Mouse (Mus musculus) ovary, postnatal 14 days (tissue): ENCODE data around the gene Specc1.
"Not testable (repeated sequence)": the region's sequence is repeated elsewhere in the genome, so short reads cannot be mapped to it uniquely, and the experiment has no call there.

Experiments
- DNase-seq: peaks from one replicate; pipeline ENCODE4 v3.0.0; 2022; ENCODE audit warnings: low spot score

The Specc1 gene

GRCm38 (mm10) chr11:61956572-61957295 lies at the start of gene Specc1:
Gene Specc1 (plus strand): TSS chr11:61956763.
- DNase-seq = peak; percentile 95

- no peak for DNase-seq
These were observed 48.2 kb upstream of the Specc1 start for GRCm38 (mm10) chr11:61908315-61908714.

GRCm38 (mm10) chr11:61919702-61920101 lies 36.9 kb upstream of the Specc1 start:
- no peak for DNase-seq

- no peak for DNase-seq
These were observed 33.3 kb upstream of the Specc1 start for GRCm38 (mm10) chr11:61923309-61923708.

DNA sequence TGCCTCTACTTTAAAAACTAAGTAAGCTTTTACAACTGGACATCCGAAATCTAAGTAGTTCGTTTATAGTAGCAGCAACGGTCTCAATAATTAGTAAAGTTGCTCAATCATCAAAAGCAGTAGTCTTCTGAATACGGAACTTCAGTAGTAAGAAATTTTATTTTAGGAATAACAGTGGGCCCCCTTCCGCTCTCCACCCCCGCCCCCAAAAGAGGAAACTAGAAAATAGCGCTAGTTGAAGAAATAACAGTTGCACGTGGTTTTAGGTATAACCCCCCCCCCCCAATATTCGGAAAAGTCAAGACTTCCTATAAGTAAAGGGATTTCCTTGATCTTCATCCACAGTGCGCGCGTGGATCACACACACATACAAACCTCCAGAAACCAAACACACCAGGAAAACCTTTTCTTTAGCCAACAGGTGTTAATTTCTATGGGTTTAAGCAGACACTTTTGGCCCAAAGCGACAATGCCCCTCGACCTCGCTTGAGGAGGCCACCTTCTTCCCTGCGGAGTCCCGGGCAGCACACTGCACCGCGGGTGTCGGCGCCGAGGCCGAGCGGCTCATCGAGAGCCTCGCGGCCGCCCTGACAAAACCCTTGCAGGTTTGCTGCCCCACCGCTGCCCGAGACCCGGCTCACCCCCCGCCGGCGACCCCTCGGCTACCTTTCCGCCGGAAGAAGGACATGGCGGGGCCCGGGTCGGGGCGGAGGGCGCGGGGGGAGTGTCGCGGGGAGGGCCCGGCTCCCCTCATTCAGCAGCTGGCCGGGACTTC lies 27.1 kb upstream of the Specc1 start:
- DNase-seq = no peak

DNA sequence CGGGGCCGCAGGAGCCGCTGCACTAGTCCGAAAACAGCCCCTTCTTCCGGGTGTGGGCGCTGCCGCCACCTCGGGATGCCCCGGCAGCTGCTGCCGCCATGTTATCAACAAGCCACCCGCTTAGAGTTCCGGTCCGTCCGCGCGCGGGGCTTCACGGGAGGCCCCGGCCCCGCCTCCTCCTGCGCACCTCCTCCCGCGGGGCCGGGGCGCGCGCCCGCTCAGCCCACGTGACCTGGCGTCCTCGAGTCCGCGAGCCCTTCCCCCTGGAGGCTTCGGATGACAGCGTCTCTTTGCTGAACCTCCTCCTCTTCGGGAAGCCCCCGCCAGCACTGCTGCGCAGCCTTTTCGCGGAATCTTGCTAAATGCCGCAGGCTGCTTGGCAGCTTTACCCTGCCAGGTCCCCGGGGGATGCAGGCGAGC lies 26.5 kb upstream of the Specc1 start, which contains the start of gene Akap10:
Gene Akap10 (minus strand): TSS at position 155 of the 420 bp plus-strand sequence.
- DNase-seq = peak; percentile 85

- DNase-seq = no peak
These were observed 25.6 kb upstream of the Specc1 start for GRCm38 (mm10) chr11:61930640-61931586.

DNA sequence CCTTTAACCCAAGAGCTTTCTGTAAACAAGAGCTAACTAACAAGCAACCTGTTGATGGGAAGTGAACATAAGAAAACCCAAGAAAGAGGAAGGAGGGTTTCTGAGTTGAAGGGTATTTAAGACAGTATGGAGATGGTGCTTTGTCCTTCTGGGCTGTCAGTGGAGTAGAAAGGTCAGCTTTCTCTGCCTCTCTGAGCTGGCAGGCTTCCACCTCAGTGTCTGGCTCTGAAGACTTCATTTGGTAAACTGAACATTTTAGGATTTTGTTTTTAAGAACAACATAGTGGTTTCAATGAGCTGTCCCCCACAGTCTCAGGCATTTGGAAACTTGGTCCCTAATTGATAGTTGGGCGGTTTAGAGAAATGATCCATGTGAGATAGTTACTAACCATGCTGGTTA lies 18.8 kb upstream of the Specc1 start:
- DNase-seq = no peak

DNA sequence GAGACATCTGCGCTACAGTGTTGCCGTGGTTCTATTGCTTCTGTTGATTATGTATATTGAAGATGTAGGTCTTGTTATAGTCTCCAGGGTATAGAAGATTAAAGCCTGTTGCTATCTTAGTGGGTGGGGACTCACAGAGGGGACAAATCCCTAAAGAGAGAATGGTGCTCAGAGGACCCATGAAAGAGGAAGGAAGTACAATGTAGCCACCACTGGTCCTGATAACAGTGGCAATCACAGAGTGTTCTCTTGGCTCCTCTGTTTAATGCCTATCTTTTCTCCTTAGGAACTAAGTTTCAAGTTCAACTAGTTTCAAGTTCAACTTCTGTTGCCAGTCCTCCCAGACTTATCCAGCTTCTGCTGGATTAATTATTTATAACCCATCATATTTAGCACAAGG lies 13.7 kb upstream of the Specc1 start:
- DNase-seq = no peak

- DNase-seq = no peak
These were observed 12.1 kb upstream of the Specc1 start for GRCm38 (mm10) chr11:61944417-61944816.

DNA sequence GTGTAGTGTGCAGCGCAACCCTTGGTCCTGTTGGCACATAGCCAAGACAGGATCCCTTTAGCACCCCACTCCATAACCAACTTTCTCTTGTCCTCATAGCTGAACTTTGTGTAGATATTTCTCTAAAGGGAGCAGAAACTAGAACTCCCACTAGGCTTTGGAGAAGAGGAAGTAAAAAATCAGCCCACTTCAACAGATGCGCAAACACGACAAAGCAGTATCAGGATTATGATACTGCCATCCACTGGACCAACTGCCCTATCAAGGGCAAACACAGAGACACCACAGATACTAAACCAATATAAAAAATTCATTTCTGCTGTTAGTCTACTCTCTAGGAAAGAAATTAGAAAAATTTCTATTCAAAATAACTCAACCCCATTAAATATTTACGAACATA lies 10.0 kb upstream of the Specc1 start:
- DNase-seq = no peak

GRCm38 (mm10) chr11:61949315-61949714 lies 7.2 kb upstream of the Specc1 start:
- DNase-seq = peak; percentile 45

DNA sequence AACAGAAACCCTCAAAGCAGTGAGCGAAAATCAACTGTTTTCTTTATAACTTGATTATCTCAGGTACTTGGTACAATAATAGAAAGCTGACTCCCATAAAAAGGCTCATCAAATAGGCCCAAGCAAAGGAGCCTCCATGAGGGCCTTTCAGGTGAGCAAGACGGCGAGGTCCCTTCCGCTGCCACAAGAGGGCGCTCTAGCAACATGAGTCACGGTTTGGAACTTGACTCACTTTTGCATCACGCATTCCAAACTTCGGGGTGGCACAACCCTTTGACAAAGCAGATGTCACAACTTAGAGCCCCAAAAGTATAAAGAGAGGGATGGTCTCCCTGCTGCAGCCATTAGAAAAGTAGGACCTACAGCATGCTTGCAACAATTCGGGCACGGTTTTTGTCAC lies 5.9 kb upstream of the Specc1 start:
- peak; percentile 76 for DNase-seq

GRCm38 (mm10) chr11:61955136-61955535 lies 1.4 kb upstream of the Specc1 start:
- no peak for DNase-seq

DNA sequence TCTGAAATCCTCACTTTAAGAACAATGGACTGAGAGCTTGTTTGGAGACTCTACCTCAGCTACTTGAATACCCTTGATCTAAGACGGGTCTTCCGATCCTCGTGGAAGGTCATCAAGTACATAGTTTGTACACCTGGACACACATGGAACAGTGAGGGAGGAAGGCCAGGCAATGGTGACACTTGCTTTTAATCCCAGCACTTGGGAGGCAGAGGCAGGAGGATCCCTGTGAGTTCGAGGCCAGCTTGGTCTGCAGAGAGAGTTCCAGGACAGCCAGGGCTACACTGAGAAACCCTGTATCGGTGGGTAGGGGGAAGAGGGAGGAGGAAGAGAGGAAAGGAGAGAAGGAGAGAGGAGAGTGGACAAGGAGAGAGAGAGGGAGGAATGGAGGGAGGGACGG lies 612 bp upstream of the Specc1 start:
- DNase-seq = no peak

- DNase-seq = no peak
These were observed 792 bp downstream of the Specc1 start for GRCm38 (mm10) chr11:61957296-61957813.

DNA sequence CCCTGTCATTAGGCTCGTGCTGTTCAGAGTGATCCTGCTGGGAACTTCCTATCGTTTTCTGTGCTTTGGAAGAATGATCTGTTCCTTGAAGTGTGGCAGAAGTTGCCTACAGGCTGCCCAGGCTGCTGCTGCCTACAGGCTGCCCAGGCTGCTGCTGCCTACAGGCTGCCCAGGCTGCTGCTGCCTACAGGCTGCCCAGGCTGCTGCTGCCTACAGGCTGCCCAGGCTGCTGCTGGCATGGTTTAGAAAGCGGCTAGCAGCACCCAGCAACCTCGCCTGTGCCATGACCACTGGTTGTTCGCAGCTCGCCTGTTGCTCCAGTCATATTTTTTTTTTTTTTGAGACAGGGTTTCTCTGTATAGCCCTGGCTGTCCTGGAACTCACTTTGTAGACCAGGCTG lies 2.1 kb downstream of the Specc1 start:
- DNase-seq = not testable (repeated sequence)

DNA sequence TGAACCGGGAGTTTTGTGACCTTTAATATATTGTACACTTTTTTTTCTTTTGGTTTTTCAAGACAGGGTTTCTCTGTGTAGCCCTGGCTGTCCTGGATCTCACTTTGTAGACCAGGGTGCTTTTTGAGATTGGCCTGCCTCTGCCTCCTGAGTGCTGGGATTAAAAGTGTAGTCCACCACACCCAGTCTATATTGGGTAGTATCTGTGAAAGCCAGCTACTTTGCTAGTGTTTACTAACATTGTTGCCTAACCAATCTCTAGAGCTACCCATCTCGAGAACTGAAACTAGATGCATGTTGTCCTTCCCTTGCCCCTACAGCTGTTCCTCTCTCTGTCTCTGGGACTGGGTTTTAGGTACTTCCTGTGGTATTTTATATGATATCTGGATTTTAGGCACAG lies 3.5 kb downstream of the Specc1 start:
- DNase-seq = no peak

DNA sequence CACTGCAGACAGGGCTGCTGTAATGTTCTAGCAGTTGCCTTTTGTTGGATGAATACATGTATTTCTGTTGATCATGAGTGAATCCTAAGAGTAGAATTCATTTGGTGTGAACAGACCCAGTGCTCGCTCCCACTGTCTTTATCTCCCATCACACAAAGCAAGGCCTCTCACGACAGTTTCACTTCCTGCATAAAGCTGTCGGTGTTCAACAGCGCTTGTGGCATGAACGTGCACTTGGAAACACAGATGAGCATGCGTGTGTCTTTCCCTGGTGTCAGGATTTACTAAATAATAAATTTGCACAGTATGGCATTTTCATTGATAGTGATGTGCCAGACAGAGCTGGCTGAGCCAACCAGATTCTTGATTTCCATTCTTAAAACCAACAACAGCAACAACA lies 6.1 kb downstream of the Specc1 start:
- DNase-seq = no peak

- no peak for DNase-seq
These were observed 6.6 kb downstream of the Specc1 start for GRCm38 (mm10) chr11:61963193-61963592.

GRCm38 (mm10) chr11:61964611-61965010 lies 8.0 kb downstream of the Specc1 start:
- no peak for DNase-seq

DNA sequence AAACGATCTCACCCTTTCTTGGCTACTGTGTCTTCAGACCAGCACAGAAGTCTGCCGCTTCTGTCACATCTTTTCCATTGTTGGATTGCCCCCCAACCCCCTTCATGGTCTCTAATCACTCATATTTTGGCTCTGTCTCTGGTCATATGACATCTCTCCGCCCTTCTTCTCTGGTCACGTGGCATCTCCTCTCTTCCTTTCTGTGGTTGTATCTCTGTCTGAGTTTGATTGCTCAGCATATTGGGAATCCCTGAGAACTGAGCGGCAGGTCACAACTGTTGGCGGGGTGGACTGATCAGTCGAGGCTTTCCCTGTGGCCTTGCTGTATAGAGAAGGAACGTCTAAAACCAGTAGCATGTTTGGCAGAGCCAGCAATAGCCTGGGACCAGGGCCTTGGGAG lies 10.5 kb downstream of the Specc1 start:
- no peak for DNase-seq
